Mouse (Mus musculus): Measurements from ENCODE around the gene Uqcrh.

DNA sequence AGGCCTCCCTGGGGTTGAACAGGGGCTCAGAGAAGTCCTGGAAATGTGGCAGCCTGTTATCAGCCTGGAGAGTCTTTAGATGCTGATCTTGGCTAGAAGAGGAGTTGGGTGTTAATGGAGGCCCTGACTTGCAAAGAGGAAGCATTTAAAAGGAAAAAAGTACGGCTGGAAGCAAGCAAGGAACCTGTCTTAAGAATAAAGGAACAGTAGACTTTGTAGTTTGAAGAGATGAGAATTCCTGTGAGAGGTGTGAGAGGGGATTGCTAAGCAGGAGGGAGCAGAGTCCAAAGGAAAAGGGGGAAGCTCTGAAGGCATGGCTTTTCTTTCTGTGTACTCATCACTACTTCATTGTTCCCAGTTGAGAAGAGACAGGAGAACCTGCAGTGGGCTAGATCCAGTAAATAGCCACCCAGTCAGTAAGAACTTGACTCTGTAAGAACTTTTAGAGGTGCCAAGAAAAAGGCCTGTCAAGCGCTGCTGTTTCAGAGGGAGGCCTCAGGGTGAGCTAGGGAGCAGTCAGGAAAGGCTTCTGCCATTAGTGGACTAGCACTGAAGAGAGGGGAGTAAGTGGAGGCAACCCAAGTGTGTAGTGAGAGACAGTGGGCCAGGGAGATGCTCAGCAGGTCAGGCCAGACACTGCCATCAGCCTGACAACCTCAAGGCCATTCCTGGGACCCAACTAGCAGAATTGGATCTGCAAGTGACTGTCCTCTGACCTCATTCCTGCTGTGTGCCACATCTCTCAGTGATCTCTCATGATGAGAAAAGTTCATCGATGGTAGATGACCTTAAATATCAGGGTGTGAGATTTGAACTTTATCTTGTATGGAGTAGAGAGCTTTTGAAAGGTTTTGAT lies 2.6 kb upstream of the Uqcrh start:
- TF ChIP-seq CTCF (IDR thresholded peaks at IDR 0.05; ENCODE audit: control insufficient read depth, insufficient read depth, low read length), result no peak
- TF ChIP-seq POLR2A (IDR thresholded peaks at IDR 0.05; ENCODE audit: borderline replicate concordance, control insufficient read depth, low read depth, low read length), result no peak

All from bone marrow, adult 2 months (tissue).